Mouse (Mus musculus): ENCODE data around the gene Tanc2. TPM values are rescaled to one million over a fixed set of nuclear protein-coding genes. Genes with fewer than 3 reads are reported as not detected.

Gene Tanc2
- polyA plus RNA-seq, 1 experiment, result 52.1 TPM

- peak; percentile 40 for DNase-seq (ENCODE audit: low read depth)
- TF ChIP-seq POLR2A (IDR thresholded peaks at IDR 0.05; ENCODE audit: borderline replicate concordance, extremely low read depth, insufficient read depth, insufficient read length, poor library complexity, severe bottlenecking), result no peak
- TF ChIP-seq CTCF (IDR thresholded peaks at IDR 0.05; ENCODE audit: borderline replicate concordance, extremely low read depth, insufficient read depth, insufficient read length), result no peak
Observed at GRCm38 (mm10) chr11:105758561-105759203, 168.9 kb downstream of the Tanc2 start.

- peak; percentile 85 for DNase-seq (ENCODE audit: low read depth)
Observed at GRCm38 (mm10) chr11:105759413-105759812, 169.6 kb downstream of the Tanc2 start.

GRCm38 (mm10) chr11:105760346-105760745 is 170.6 kb downstream of the Tanc2 start:
- no peak for TF ChIP-seq CTCF (IDR thresholded peaks at IDR 0.05; ENCODE audit: borderline replicate concordance, extremely low read depth, insufficient read depth, insufficient read length)
- no peak for TF ChIP-seq POLR2A (IDR thresholded peaks at IDR 0.05; ENCODE audit: borderline replicate concordance, extremely low read depth, insufficient read depth, insufficient read length, poor library complexity, severe bottlenecking)
- DNase-seq (ENCODE audit: low read depth), result peak; percentile 19

More at GRCm38 (mm10) chr11:105759413-105759812, 169.6 kb downstream of the Tanc2 start:
- TF ChIP-seq POLR2A (IDR thresholded peaks at IDR 0.05; ENCODE audit: borderline replicate concordance, extremely low read depth, insufficient read depth, insufficient read length, poor library complexity, severe bottlenecking) (no peak), CTCF (IDR thresholded peaks at IDR 0.05; ENCODE audit: borderline replicate concordance, extremely low read depth, insufficient read depth, insufficient read length) (no peak)

- no peak for DNase-seq (ENCODE audit: low read depth)
- TF ChIP-seq POLR2A (IDR thresholded peaks at IDR 0.05; ENCODE audit: borderline replicate concordance, extremely low read depth, insufficient read depth, insufficient read length, poor library complexity, severe bottlenecking) (no peak), CTCF (IDR thresholded peaks at IDR 0.05; ENCODE audit: borderline replicate concordance, extremely low read depth, insufficient read depth, insufficient read length) (no peak)
Observed at GRCm38 (mm10) chr11:105777802-105778201, 188.0 kb downstream of the Tanc2 start.

GRCm38 (mm10) chr11:105792501-105792900 is 202.7 kb downstream of the Tanc2 start:
- no peak for DNase-seq (ENCODE audit: low read depth)
- TF ChIP-seq CTCF (IDR thresholded peaks at IDR 0.05; ENCODE audit: borderline replicate concordance, extremely low read depth, insufficient read depth, insufficient read length) (no peak), POLR2A (IDR thresholded peaks at IDR 0.05; ENCODE audit: borderline replicate concordance, extremely low read depth, insufficient read depth, insufficient read length, poor library complexity, severe bottlenecking) (no peak)

- TF ChIP-seq CTCF (IDR thresholded peaks at IDR 0.05; ENCODE audit: borderline replicate concordance, extremely low read depth, insufficient read depth, insufficient read length), result no peak
- TF ChIP-seq POLR2A (IDR thresholded peaks at IDR 0.05; ENCODE audit: borderline replicate concordance, extremely low read depth, insufficient read depth, insufficient read length, poor library complexity, severe bottlenecking), result no peak
Observed at GRCm38 (mm10) chr11:105803686-105804085, 213.9 kb downstream of the Tanc2 start.

GRCm38 (mm10) chr11:105804776-105805175 is 215.0 kb downstream of the Tanc2 start:
- DNase-seq (ENCODE audit: low read depth), result no peak
- no peak for TF ChIP-seq CTCF (IDR thresholded peaks at IDR 0.05; ENCODE audit: borderline replicate concordance, extremely low read depth, insufficient read depth, insufficient read length)
- no peak for TF ChIP-seq POLR2A (IDR thresholded peaks at IDR 0.05; ENCODE audit: borderline replicate concordance, extremely low read depth, insufficient read depth, insufficient read length, poor library complexity, severe bottlenecking)

More at GRCm38 (mm10) chr11:105803686-105804085, 213.9 kb downstream of the Tanc2 start:
- peak; percentile 6 for DNase-seq (ENCODE audit: low read depth)

GRCm38 (mm10) chr11:105807103-105807502 is 217.3 kb downstream of the Tanc2 start:
- no peak for TF ChIP-seq POLR2A (IDR thresholded peaks at IDR 0.05; ENCODE audit: borderline replicate concordance, extremely low read depth, insufficient read depth, insufficient read length, poor library complexity, severe bottlenecking)
- TF ChIP-seq CTCF (IDR thresholded peaks at IDR 0.05; ENCODE audit: borderline replicate concordance, extremely low read depth, insufficient read depth, insufficient read length), result no peak

GRCm38 (mm10) chr11:105823246-105823645 is 233.5 kb downstream of the Tanc2 start:
- no peak for DNase-seq (ENCODE audit: low read depth)
- TF ChIP-seq POLR2A (IDR thresholded peaks at IDR 0.05; ENCODE audit: borderline replicate concordance, extremely low read depth, insufficient read depth, insufficient read length, poor library complexity, severe bottlenecking), result no peak

More at GRCm38 (mm10) chr11:105807103-105807502, 217.3 kb downstream of the Tanc2 start:
- DNase-seq (ENCODE audit: low read depth), result no peak

- DNase-seq (ENCODE audit: low read depth), result no peak
- TF ChIP-seq CTCF (IDR thresholded peaks at IDR 0.05; ENCODE audit: borderline replicate concordance, extremely low read depth, insufficient read depth, insufficient read length), result no peak
- no peak for TF ChIP-seq POLR2A (IDR thresholded peaks at IDR 0.05; ENCODE audit: borderline replicate concordance, extremely low read depth, insufficient read depth, insufficient read length, poor library complexity, severe bottlenecking)
Observed at GRCm38 (mm10) chr11:105823759-105824158, 234.0 kb downstream of the Tanc2 start.

GRCm38 (mm10) chr11:105828175-105828574 is 238.4 kb downstream of the Tanc2 start:
- DNase-seq (ENCODE audit: low read depth), result no peak

GRCm38 (mm10) chr11:105835209-105835608 is 245.4 kb downstream of the Tanc2 start:
- no peak for DNase-seq (ENCODE audit: low read depth)
- TF ChIP-seq POLR2A (IDR thresholded peaks at IDR 0.05; ENCODE audit: borderline replicate concordance, extremely low read depth, insufficient read depth, insufficient read length, poor library complexity, severe bottlenecking) (no peak), CTCF (IDR thresholded peaks at IDR 0.05; ENCODE audit: borderline replicate concordance, extremely low read depth, insufficient read depth, insufficient read length) (no peak)

More at GRCm38 (mm10) chr11:105828175-105828574, 238.4 kb downstream of the Tanc2 start:
- TF ChIP-seq POLR2A (IDR thresholded peaks at IDR 0.05; ENCODE audit: borderline replicate concordance, extremely low read depth, insufficient read depth, insufficient read length, poor library complexity, severe bottlenecking), result no peak
- no peak for TF ChIP-seq CTCF (IDR thresholded peaks at IDR 0.05; ENCODE audit: borderline replicate concordance, extremely low read depth, insufficient read depth, insufficient read length)

Data from brain, embryonic 14.5 days (tissue).